Mouse (Mus musculus): ENCODE results near the gene Cdk17.

DNA sequence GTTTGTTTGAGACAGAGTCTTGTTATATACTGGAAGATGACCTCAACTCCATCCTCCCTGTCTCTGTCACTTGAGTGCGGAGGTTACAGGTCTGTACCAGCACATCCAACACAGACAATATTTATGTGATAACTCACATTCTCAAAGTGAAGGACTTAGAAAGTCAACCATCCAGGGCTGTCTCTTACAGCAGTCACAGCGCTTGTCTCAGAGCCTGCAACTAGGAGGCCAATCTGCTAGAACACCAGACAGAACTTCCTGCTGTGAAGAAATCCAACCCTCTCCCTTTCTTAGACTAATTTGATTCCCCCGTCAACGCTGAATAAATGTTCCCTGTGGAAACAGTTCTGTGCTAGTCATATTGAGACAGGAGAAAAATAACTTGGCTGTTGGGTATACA lies 37.4 kb upstream of the Cdk17 start:
- TF ChIP-seq POLR2A (IDR thresholded peaks at IDR 0.05; ENCODE audit: control insufficient read depth, low read depth, low read length) (no peak), CTCF (IDR thresholded peaks at IDR 0.05; ENCODE audit: control insufficient read depth, insufficient read depth, insufficient replicate concordance, low read depth, low read length) (no peak)
